Mouse (Mus musculus): Measurements from ENCODE around the gene Myh3. TPM values are rescaled to one million over a fixed set of nuclear protein-coding genes. Genes with fewer than 3 reads are reported as not detected.

Gene Myh3
- polyA plus RNA-seq, 1 experiment from 2014 or later, result 0.07 TPM

DNA sequence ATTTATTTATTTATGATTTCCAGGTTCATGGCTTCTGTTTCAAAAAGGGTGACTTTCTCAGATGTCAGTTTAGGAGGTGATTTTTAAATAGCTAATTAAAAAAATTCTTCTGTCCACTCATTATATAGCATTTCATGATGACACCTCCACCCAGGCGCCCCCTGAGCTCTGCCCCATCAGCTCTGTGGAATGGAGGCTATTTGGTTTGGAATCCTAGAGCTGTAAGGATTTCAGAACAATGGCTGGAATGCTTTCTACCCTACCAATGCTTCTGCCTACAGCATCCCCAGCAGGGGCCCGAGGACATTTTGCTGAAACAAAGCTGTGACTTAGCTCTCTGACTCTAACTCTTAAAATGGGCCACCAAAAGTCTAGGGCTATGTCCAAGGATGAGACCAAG lies 55.4 kb downstream of the Myh3 start:
- no peak overlapping the region for H3K4me3 ChIP-seq (ENCODE audit: low read depth, low read length)
- H3K9ac ChIP-seq (replicated peaks; ENCODE audit: low read depth), result no peak overlapping the region
- H3K9me3 ChIP-seq (ENCODE audit: low read length), result no peaks in the 10 kb centered on the region
- 77% methylated on average over 2 of the region's 2 CpGs for WGBS
- H3K4me2 ChIP-seq (replicated peaks; ENCODE audit: low read depth, low read length), result no peak overlapping the region
- H3K4me1 ChIP-seq (ENCODE audit: insufficient read depth, low read depth, low read length), result no peaks in the 10 kb centered on the region
- no peak overlapping the region for H3K27ac ChIP-seq (ENCODE audit: low read length)
- no peak for ATAC-seq
- no peaks in the 10 kb centered on the region for H3K36me3 ChIP-seq (ENCODE audit: insufficient read depth, low read length)
- no peaks in the 10 kb centered on the region for H3K27me3 ChIP-seq (replicated peaks; ENCODE audit: insufficient read depth, low read length)
- DNase-seq (ENCODE audit: low spot score), result no peak
- TF ChIP-seq EP300 (IDR thresholded peaks at IDR 0.05), result no peak
- no peak for TF ChIP-seq CTCF (IDR thresholded peaks at IDR 0.05)

DNA sequence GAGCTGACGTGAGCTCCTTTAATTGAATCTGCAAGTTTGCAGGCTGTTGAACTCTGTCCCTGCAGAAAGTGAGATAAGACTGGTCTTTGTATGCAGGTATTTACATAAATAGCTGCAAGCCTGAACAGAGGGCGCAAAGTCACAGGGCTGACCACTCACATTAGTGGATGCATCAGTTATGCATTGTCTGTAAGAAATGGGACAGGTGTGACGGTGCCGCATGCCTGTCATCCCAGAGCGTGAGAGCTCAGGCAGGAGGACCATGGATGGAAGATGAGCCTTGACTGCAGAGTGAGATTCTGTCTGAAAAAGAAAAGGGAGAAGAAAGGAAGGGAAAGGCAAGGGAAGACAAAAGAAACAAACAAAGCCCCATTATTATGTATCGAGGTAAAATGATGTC lies 56.6 kb downstream of the Myh3 start:
- WGBS, result 74% methylated on average over 6 of the region's 6 CpGs
- TF ChIP-seq CTCF (IDR thresholded peaks at IDR 0.05) (no peak), EP300 (IDR thresholded peaks at IDR 0.05) (no peak)
- H3K4me1 ChIP-seq (ENCODE audit: insufficient read depth, low read depth, low read length), result no peaks in the 10 kb centered on the region
- ATAC-seq (no peak), DNase-seq (ENCODE audit: low spot score) (no peak)
- H3K4me2 ChIP-seq (replicated peaks; ENCODE audit: low read depth, low read length), result no peak overlapping the region
- no peak overlapping the region for H3K9ac ChIP-seq (replicated peaks; ENCODE audit: low read depth)
- H3K4me3 ChIP-seq (ENCODE audit: low read depth, low read length), result no peak overlapping the region
- H3K27ac ChIP-seq (ENCODE audit: low read length), result no peak overlapping the region
- no peaks in the 10 kb centered on the region for H3K27me3 ChIP-seq (replicated peaks; ENCODE audit: insufficient read depth, low read length)
- no peaks in the 10 kb centered on the region for H3K9me3 ChIP-seq (ENCODE audit: low read length)
- H3K36me3 ChIP-seq (ENCODE audit: insufficient read depth, low read length), result no peaks in the 10 kb centered on the region

DNA sequence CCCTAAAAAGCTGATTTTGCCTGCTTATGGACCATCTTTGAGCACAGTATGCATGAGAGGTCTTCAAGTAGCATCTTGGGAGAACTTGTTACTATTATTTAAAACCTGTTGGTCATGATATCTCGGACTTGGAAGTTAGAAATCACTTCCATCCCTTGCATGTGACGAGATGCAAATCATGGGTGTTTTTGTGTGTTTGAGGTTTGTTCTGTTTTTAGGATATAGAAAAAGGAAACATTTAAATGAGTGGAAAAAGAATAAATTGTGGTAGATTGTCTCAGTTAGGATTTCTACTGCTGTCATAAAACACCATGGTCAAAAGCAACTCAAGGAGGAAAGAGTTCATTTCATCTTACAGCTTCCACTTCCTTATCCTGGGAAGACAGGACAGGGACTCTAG lies 57.4 kb downstream of the Myh3 start:
- no peak for DNase-seq (ENCODE audit: low spot score)
- H3K4me3 ChIP-seq (ENCODE audit: low read depth, low read length), result no peak overlapping the region
- H3K27me3 ChIP-seq (replicated peaks; ENCODE audit: insufficient read depth, low read length), result no peaks in the 10 kb centered on the region
- no peak for ATAC-seq
- no peak overlapping the region for H3K4me2 ChIP-seq (replicated peaks; ENCODE audit: low read depth, low read length)
- TF ChIP-seq CTCF (IDR thresholded peaks at IDR 0.05) (no peak), EP300 (IDR thresholded peaks at IDR 0.05) (no peak)
- H3K27ac ChIP-seq (ENCODE audit: low read length), result no peak overlapping the region
- H3K9ac ChIP-seq (replicated peaks; ENCODE audit: low read depth), result no peak overlapping the region
- H3K9me3 ChIP-seq (ENCODE audit: low read length), result no peaks in the 10 kb centered on the region
- 80% methylated on average over 2 of the region's 2 CpGs for WGBS
- H3K36me3 ChIP-seq (ENCODE audit: insufficient read depth, low read length), result no peaks in the 10 kb centered on the region
- no peaks in the 10 kb centered on the region for H3K4me1 ChIP-seq (ENCODE audit: insufficient read depth, low read depth, low read length)

DNA sequence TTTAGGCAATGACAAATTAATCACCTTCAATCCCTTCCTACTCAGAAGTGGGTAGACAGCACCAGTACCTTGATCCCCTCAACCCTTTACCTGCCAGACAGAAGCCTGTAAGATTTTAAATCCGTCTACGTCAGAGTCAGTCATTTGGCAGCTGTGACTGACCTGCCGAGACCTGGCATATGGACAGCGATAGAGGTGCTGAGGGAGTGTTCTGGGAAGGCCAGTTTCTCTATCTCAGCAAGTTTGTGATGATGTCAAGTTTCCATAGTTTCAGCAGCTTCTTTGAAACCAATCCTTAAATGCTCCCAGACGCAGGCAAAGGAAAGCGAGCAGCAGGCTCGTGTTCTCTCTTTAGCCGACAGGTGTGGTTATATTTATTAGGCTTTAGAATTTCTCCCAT lies 61.5 kb downstream of the Myh3 start:
- no peaks in the 10 kb centered on the region for H3K27me3 ChIP-seq (replicated peaks; ENCODE audit: insufficient read depth, low read length)
- H3K4me3 ChIP-seq (ENCODE audit: low read depth, low read length), result no peak overlapping the region
- no peak overlapping the region for H3K27ac ChIP-seq (ENCODE audit: low read length)
- H3K36me3 ChIP-seq (ENCODE audit: insufficient read depth, low read length), result no peaks in the 10 kb centered on the region
- TF ChIP-seq EP300 (IDR thresholded peaks at IDR 0.05) (no peak), CTCF (IDR thresholded peaks at IDR 0.05) (no peak)
- H3K4me2 ChIP-seq (replicated peaks; ENCODE audit: low read depth, low read length), result no peak overlapping the region
- no peaks in the 10 kb centered on the region for H3K4me1 ChIP-seq (ENCODE audit: insufficient read depth, low read depth, low read length)
- no peaks in the 10 kb centered on the region for H3K9me3 ChIP-seq (ENCODE audit: low read length)
- no peak for DNase-seq (ENCODE audit: low spot score)
- ATAC-seq, result no peak
- WGBS, result 44% methylated on average over 8 of the region's 8 CpGs
- H3K9ac ChIP-seq (replicated peaks; ENCODE audit: low read depth), result no peak overlapping the region

DNA sequence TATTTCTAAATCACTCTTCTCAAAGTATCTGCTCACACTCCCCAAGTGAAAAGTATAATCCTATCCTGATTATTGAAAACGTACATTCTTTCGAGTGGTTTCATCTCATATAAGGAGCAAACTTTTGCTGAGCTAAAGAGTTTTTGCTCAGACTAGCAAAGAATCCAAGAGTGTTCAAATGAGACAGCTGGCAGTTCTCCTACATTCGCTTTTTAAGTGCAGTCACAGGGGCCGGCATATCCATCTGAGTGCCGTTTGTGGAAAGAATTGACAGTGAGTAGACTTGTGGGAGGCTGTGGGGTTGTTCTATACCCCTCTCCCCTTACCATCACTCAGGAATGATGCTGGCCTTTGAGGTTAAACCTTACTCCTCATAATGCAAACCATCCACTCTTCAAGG lies 62.1 kb downstream of the Myh3 start:
- Histone ChIP-seq H3K9ac (replicated peaks; ENCODE audit: low read depth) (no peak overlapping the region), H3K4me3 (ENCODE audit: low read depth, low read length) (no peak overlapping the region), H3K27ac (ENCODE audit: low read length) (no peak overlapping the region), H3K36me3 (ENCODE audit: insufficient read depth, low read length) (no peaks in the 10 kb centered on the region), H3K9me3 (ENCODE audit: low read length) (no peaks in the 10 kb centered on the region), H3K27me3 (replicated peaks; ENCODE audit: insufficient read depth, low read length) (no peaks in the 10 kb centered on the region), H3K4me1 (ENCODE audit: insufficient read depth, low read depth, low read length) (no peaks in the 10 kb centered on the region), H3K4me2 (replicated peaks; ENCODE audit: low read depth, low read length) (no peak overlapping the region)
- ATAC-seq (no peak), DNase-seq (ENCODE audit: low spot score) (no peak)
- TF ChIP-seq CTCF (IDR thresholded peaks at IDR 0.05) (no peak), EP300 (IDR thresholded peaks at IDR 0.05) (no peak)
- 42% methylated on average over 5 of the region's 5 CpGs for WGBS

DNA sequence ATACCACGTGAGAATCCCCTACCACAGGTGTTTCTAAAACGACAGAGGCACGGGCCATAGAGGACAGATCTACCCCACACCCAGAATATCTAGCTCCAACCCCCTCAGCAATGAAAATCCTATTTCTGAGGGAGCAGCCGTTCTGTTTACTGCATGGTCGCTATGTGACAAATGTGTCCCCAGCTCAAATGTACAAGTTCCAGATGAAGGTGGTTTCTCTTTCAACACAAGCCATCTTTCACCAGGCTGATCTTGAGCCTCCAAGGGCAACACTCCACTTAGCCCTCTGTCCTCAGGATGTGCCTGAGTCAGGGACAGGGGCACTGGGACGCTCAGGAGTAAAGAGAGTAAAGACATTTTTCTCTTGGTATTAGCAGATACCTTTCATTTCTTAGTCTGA lies 62.9 kb downstream of the Myh3 start:
- H3K36me3 ChIP-seq (ENCODE audit: insufficient read depth, low read length), result no peaks in the 10 kb centered on the region
- 55% methylated on average over 6 of the region's 6 CpGs for WGBS
- H3K4me2 ChIP-seq (replicated peaks; ENCODE audit: low read depth, low read length), result no peak overlapping the region
- no peaks in the 10 kb centered on the region for H3K4me1 ChIP-seq (ENCODE audit: insufficient read depth, low read depth, low read length)
- no peak overlapping the region for H3K27ac ChIP-seq (ENCODE audit: low read length)
- H3K27me3 ChIP-seq (replicated peaks; ENCODE audit: insufficient read depth, low read length), result no peaks in the 10 kb centered on the region
- DNase-seq (ENCODE audit: low spot score) (no peak), ATAC-seq (no peak)
- no peaks in the 10 kb centered on the region for H3K9me3 ChIP-seq (ENCODE audit: low read length)
- TF ChIP-seq EP300 (IDR thresholded peaks at IDR 0.05), result no peak
- TF ChIP-seq CTCF (IDR thresholded peaks at IDR 0.05), result no peak
- H3K9ac ChIP-seq (replicated peaks; ENCODE audit: low read depth), result no peak overlapping the region
- H3K4me3 ChIP-seq (ENCODE audit: low read depth, low read length), result no peak overlapping the region

DNA sequence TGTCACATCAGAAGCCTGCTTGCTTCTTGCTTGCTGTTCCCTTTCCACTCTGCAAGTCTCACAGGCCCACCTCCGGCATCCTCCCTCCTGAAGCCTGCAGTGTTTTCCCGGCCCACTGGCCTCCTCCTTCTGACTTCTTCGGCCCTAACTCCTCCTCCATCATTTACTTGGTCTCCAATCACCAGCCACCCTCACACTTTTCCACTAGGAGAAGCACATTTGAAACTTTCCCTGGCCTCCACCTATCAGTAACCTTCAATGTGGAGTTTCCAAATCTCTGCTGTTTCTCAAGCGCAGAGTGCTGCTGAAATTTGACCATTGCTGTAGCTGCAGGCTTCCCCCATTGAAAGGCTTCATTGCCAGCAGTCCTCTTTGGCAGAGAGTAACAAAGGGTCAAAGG lies 63.9 kb downstream of the Myh3 start:
- Histone ChIP-seq H3K27me3 (replicated peaks; ENCODE audit: insufficient read depth, low read length) (no peaks in the 10 kb centered on the region), H3K4me3 (ENCODE audit: low read depth, low read length) (no peak overlapping the region), H3K4me1 (ENCODE audit: insufficient read depth, low read depth, low read length) (no peaks in the 10 kb centered on the region), H3K27ac (ENCODE audit: low read length) (no peak overlapping the region), H3K4me2 (replicated peaks; ENCODE audit: low read depth, low read length) (no peak overlapping the region), H3K9me3 (ENCODE audit: low read length) (no peaks in the 10 kb centered on the region), H3K9ac (replicated peaks; ENCODE audit: low read depth) (no peak overlapping the region), H3K36me3 (ENCODE audit: insufficient read depth, low read length) (no peaks in the 10 kb centered on the region)
- WGBS, result 50% methylated on average over 4 of the region's 4 CpGs
- DNase-seq (ENCODE audit: low spot score), result no peak
- no peak for ATAC-seq
- TF ChIP-seq EP300 (IDR thresholded peaks at IDR 0.05), result no peak
- no peak for TF ChIP-seq CTCF (IDR thresholded peaks at IDR 0.05)
